Mouse (Mus musculus) bone marrow macrophage, adult 2 months (primary cell): ENCODE data around the gene Rxylt1. TPM values are rescaled to one million over a fixed set of nuclear protein-coding genes. Genes with fewer than 3 reads are reported as not detected.

Experiments used
- H3K27ac ChIP-seq: 2 replicates; pipeline ENCODE4 v1.5.1; 2012; ENCODE audit warnings: low read depth, low read length; ENCODE audit not compliant: insufficient read depth
- H3K4me1 ChIP-seq: 2 replicates; pipeline ENCODE4 v1.6.1; 2012; ENCODE audit warnings: low read length; ENCODE audit not compliant: control insufficient read depth, insufficient read depth
- H3K4me3 ChIP-seq: 2 replicates; pipeline ENCODE4 v1.5.1; 2012; ENCODE audit warnings: mild to moderate bottlenecking, low read length, moderate library complexity; ENCODE audit not compliant: insufficient read depth
- CTCF ChIP-seq: IDR thresholded peaks from 2 replicates; pipeline ENCODE4 v1.5.1; 2012; ENCODE audit warnings: low read depth, mild to moderate bottlenecking, low read length, moderate library complexity
- POLR2A ChIP-seq: IDR thresholded peaks from 2 replicates; pipeline ENCODE4 v1.6.1; 2012; ENCODE audit warnings: mild to moderate bottlenecking, low read depth, low read length, borderline replicate concordance
- polyA plus RNA-seq: library from polyadenylated mRNA; stranded (reverse); fragments of >200 nt; gene quantifications from 2 replicates; pipeline ENCODE4 v1.2.4, GENCODE M21; 2012; ENCODE audit not compliant: missing spikeins, insufficient read depth, insufficient read length

Gene Rxylt1
- 23.0 and 25.5 TPM in 2 replicates for polyA plus RNA-seq

GRCm38 (mm10) chr10:122096980-122097844 is at the start of gene Rxylt1:
Gene Rxylt1 (minus strand): TSS chr10:122097371.
- TF ChIP-seq POLR2A: no peak
- no peak for TF ChIP-seq CTCF
- Histone ChIP-seq H3K4me1 (peaks cover 5% of the 10 kb centered on the region), H3K27ac (peak within 1 kb of the TSS; percentile 52)

GRCm38 (mm10) chr10:122121290-122121970 is 24.3 kb upstream of the Rxylt1 start:
- Histone ChIP-seq H3K27ac (no peak overlapping the region), H3K4me3 (no peak overlapping the region), H3K4me1 (peaks cover 3% of the 10 kb centered on the region; the same call in 1 of the 2 replicates)
- no peak for TF ChIP-seq CTCF
- no peak for TF ChIP-seq POLR2A

More at GRCm38 (mm10) chr10:122096980-122097844, at the start of gene Rxylt1:
- peak within 1 kb of the TSS; percentile 92 for H3K4me3 ChIP-seq

- TF ChIP-seq CTCF: no peak
- TF ChIP-seq POLR2A: no peak
- Histone ChIP-seq H3K4me3 (no peak overlapping the region), H3K4me1 (peaks cover 3% of the 10 kb centered on the region; the same call in 1 of the 2 replicates), H3K27ac (no peak overlapping the region)
Measured at GRCm38 (mm10) chr10:122120500-122121289, 23.5 kb upstream of the Rxylt1 start.

- Histone ChIP-seq H3K4me3 (no peak overlapping the region), H3K27ac (no peak overlapping the region), H3K4me1 (peaks cover 3% of the 10 kb centered on the region; the same call in 1 of the 2 replicates)
- TF ChIP-seq POLR2A (no peak), CTCF (no peak)
Measured at GRCm38 (mm10) chr10:122119451-122119850, 22.3 kb upstream of the Rxylt1 start.

- Histone ChIP-seq H3K4me1 (peaks cover 3% of the 10 kb centered on the region; the same call in 1 of the 2 replicates), H3K4me3 (no peak overlapping the region), H3K27ac (no peak overlapping the region)
- no peak for TF ChIP-seq CTCF
- no peak for TF ChIP-seq POLR2A
Measured at GRCm38 (mm10) chr10:122116636-122117035, 19.5 kb upstream of the Rxylt1 start.

DNA sequence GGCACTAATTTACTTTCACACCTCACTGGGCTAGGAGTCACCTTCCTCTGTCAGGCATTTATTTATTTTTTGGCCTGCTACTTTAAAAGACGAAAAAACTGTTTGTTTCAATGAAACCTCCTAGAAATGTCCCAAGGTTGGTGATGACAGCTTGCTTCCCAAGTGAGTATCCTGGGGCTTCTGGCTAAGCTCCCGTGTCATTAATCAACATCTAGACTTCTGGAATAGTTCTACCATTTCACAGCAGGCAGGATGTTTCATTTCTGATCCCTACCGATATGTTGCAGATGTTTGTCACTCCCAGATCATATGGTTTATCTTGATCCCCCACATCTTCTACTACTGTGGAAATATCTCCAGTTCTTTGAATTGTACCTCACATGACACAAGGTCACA is 9.5 kb upstream of the Rxylt1 start:
- TF ChIP-seq POLR2A (no peak), CTCF (no peak)
- no peaks in the 10 kb centered on the region for H3K4me1 ChIP-seq
- no peak overlapping the region for H3K27ac ChIP-seq
- H3K4me3 ChIP-seq: no peak overlapping the region

DNA sequence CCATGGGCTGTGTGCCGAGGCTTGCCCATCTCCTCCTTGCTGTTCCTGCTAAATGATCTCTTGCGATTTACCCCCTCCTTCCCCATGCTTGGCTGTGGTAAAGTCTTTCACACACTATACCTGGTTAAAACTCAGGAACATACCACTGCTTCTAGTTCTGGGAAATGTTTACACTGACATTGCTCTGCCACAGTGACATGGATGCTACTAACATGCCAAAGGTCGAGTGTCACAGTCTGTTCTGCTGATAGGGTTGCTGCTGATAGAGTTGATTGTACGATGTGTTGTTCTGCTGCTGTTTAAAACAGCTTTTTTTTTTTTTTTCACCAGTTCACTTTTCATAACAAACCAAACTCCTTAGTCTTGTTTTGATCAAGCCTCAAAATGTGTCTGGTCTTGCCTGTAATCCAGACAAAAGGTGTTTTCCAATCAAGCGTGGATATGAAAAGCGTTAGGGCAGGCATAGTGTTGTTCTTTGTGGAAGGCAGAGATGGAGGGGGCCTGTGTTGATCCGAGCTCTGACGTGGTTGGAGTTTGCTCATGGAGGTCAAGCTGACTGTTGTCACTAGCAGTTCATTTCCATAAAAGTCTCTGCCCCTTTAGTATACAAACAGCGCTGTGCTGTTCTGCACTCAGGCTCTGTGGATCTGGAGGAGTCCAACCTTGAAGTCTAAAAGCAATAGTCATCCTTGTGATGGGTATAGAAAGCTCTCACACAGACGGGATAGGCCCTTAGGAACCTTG is 8.9 kb upstream of the Rxylt1 start:
- no peak overlapping the region for H3K27ac ChIP-seq
- TF ChIP-seq CTCF (no peak), POLR2A (no peak)

DNA sequence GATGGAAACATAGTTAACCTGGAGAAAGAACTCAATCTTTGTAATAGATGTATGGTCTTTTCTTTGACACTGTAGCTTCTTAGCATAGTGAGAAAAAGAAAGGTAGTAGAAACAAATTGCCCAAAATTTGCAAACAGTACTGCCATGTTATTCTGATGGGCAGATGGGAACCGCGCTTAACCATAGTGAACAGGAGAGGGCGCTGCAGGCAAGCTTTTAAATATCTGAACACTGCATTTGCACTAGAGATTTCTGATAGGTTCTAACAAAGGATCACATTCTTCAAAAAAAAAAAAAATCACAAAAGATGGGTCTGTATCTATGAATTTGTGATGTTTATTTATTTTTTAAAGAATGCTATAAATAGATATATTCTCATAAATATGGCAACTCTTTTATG is 8.2 kb upstream of the Rxylt1 start:
- no peak overlapping the region for H3K4me3 ChIP-seq
- no peak overlapping the region for H3K27ac ChIP-seq
- TF ChIP-seq CTCF (no peak), POLR2A (no peak)
- no peaks in the 10 kb centered on the region for H3K4me1 ChIP-seq

More for the DNA sequence above, 8.9 kb upstream of the Rxylt1 start:
- Histone ChIP-seq H3K4me1 (no peaks in the 10 kb centered on the region), H3K4me3 (no peak overlapping the region)

DNA sequence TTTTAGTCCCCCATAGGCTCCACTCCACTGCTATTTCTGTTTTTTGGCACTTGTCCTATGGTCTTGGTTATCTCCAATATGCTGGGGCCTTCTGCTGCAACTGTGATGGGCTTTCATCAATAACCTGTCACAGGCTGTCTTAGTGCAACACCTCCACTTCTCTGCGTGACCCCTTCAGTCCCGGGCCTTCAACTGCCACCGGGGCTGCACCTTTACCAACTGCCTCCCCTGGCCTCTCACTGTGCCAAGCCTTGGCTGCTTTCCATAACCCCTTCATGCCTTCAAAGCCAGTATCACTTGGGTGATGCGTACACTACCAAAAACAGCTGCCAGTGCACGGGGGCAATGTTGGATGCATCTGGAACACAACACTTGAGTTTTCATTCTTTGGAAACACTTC is 5.5 kb upstream of the Rxylt1 start:
- H3K4me3 ChIP-seq: no peak overlapping the region
- H3K4me1 ChIP-seq: no peaks in the 10 kb centered on the region
- H3K27ac ChIP-seq: no peak overlapping the region
- no peak for TF ChIP-seq CTCF
- no peak for TF ChIP-seq POLR2A
